Mouse (Mus musculus): Measurements from ENCODE around the gene Gfra4. TPM values are rescaled to one million over a fixed set of nuclear protein-coding genes. Genes with fewer than 3 reads are reported as not detected.
A peak's percentile ranks its signal among the peaks of the same experiment; 100 is the strongest.

Gene Gfra4
- polyA plus RNA-seq, 1 experiment: 174 TPM

GRCm38 (mm10) chr2:130992818-130993217 is 50.1 kb downstream of the Gfra4 start:
- DNase-seq (ENCODE audit: extremely low spot score in 1 of 2, low spot score in 1 of 2): peak; percentile 26 to 74

Other genes starting within 250 kb of the Gfra4 start
- gene 4930402H24Rik, start 136.7 kb downstream of the Gfra4 start, polyA plus RNA-seq (2012; rRNA removed): 61.7 and 70.1 TPM in 2 replicates
- 52.4 and 55.7 TPM in 2 replicates for gene Atrn, start 136.6 kb downstream of the Gfra4 start, polyA plus RNA-seq (2012; rRNA removed)
- 16.5 and 18.5 TPM in 2 replicates for gene Adam33, start 20.7 kb upstream of the Gfra4 start, polyA plus RNA-seq (2012; rRNA removed)
- gene Siglec1, start 43.7 kb upstream of the Gfra4 start, polyA plus RNA-seq (2012; rRNA removed): 0.23 and 0.38 TPM in 2 replicates
- 9.7 and 10.5 TPM in 2 replicates for gene Hspa12b, start 84.2 kb upstream of the Gfra4 start, polyA plus RNA-seq (2012; rRNA removed)
- not detected in 2 replicates for gene Gm11037, start 90.4 kb upstream of the Gfra4 start, polyA plus RNA-seq (2012; rRNA removed)
- 104 and 114 TPM in 2 replicates for gene 1700037H04Rik, start 117.0 kb upstream of the Gfra4 start, polyA plus RNA-seq (2012; rRNA removed)
- 73.7 and 79.6 TPM in 2 replicates for gene Cenpb, start 137.0 kb upstream of the Gfra4 start, polyA plus RNA-seq (2012; rRNA removed)
- gene Cdc25b, start 143.9 kb upstream of the Gfra4 start, polyA plus RNA-seq (2012; rRNA removed): 22.8 and 27.6 TPM in 2 replicates
- 9.5 and 10.0 TPM in 2 replicates for gene Spef1, start 144.2 kb upstream of the Gfra4 start, polyA plus RNA-seq (2012; rRNA removed)
- 47.2 and 68.7 TPM in 2 replicates for gene Ap5s1, start 164.0 kb upstream of the Gfra4 start, polyA plus RNA-seq (2012; rRNA removed)
- 8.2 and 8.6 TPM in 2 replicates for gene Mavs, start 191.0 kb upstream of the Gfra4 start, polyA plus RNA-seq (2012; rRNA removed)
- gene Pank2, start 219.4 kb upstream of the Gfra4 start, polyA plus RNA-seq (2012; rRNA removed): 37.7 and 38.9 TPM in 2 replicates